Mouse (Mus musculus) monocyte, adult 5-6 weeks (primary cell): ENCODE data around the gene Plcg2. TPM values are rescaled to one million over a fixed set of nuclear protein-coding genes. Genes with fewer than 3 reads are reported as not detected.

Experiments used
- ATAC-seq: fragments of 153-309, 156-312 bp; replicated peaks from 2 replicates; pipeline ENCODE4 v1.8.0; 2017; ENCODE audit warnings: mild to moderate bottlenecking; ENCODE audit not compliant: low TSS enrichment, insufficient number of reproducible peaks, severe bottlenecking, poor library complexity, low FRiP score
- total RNA-seq: library from RNA; stranded (forward); fragments of 200-1000, 200-491, 200-594 nt; gene quantifications from 3 replicates; pipeline ENCODE4 v1.2.3, GENCODE M21; 2017

The Plcg2 gene
- total RNA-seq, 1 experiment from 2014 or later, result 189 TPM

DNA sequence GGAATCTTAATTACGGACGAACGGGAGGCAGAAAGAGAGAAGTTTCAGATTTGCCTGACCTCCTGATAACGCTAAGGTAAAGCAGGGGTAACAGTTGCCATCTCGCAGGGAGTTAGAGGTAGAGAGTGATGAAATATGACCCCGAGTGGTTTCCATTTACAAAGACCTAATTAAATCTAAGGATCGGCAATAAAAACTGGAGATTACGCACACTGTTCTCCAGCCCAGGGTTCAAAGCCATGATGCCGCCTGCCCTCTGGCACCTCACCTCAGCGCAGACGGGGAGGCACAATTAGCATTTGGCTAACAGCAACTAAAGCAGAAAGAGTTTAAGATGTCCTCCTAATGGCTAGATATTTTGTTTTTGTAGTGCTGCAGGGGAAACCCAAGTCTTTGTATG is 172.4 kb downstream of the Plcg2 start:
- no peak for ATAC-seq

DNA sequence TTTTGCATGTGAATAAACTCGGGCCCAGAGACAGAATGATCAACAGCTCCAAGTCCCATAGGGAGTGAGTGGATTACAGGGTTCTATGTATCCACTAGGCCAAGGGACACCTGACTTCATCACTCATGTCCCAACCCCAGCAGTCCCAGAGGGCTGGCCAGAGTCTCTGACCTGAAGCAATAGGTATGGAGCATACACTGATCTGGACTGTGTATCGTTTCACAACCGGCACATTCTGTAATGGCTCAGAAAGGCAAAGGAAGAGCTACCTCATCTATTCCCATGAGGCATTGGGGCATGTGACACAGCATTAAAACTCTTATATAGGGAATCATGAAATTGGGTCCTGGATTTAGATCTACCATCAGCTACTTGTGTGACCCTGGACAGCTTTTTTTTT is 174.5 kb downstream of the Plcg2 start:
- no peak for ATAC-seq

DNA sequence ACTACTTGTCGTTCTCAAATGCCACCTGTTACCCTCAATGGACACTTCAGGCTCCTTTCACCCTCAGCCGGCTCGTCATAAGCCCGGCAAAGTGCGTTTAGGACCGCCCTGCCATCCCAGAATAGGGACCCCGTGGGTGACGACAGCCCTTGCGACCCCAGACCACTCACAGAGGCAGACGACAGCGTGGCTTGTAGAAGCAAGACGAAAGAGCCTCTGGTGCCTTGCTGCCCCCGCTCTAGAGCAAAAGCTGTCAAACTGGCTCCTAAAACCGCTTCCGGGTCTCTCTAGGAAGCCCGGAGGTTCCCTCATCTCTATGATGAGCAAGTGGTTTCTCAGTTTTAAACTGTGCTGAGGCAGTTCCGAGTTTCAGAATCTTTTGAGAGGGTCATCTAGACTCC is 175.3 kb downstream of the Plcg2 start, which contains the start of gene Sdr42e1:
Sdr42e1 (minus strand) TSS at position 260 of the 401 bp plus-strand sequence.
- ATAC-seq, result peak; percentile 87

DNA sequence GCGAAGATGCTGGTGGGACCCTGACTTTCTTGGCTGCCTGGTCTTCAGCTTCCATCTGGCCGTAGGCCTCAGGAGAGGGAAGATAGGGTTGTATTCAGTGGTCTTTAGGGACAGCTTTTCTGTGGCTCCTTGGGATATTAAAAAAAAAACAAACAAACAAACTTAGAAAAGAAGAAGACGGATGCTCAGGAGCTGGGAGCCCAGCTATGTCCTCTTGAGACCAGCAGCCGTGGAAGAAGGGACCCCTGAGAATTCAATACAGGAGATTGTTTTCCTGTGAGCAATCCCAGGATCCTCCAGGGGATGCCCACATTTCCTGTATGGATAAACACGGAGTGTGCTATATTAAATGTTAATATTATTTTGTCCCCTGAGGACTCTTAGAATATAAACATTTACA is 177.1 kb downstream of the Plcg2 start:
- no peak for ATAC-seq

DNA sequence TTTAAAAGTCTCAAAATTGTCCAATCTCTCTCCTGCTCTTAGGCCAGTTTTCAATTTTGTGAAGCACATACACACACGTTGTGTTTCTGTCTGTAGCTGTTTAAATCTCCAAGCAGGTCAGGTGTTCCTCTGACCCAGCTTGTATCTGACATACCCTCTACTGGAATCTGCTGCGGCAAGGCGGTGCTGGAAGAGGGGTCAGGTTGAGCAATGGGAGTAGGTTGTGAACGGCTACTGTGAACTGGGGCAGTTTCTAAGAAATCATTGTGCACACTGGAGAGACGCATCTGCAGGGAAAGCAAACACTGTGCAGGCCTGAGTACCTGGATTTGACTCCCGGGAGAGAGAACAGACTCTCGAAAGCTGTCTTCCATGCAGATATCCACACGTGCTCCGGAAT is 178.4 kb downstream of the Plcg2 start:
- ATAC-seq, result no peak

DNA sequence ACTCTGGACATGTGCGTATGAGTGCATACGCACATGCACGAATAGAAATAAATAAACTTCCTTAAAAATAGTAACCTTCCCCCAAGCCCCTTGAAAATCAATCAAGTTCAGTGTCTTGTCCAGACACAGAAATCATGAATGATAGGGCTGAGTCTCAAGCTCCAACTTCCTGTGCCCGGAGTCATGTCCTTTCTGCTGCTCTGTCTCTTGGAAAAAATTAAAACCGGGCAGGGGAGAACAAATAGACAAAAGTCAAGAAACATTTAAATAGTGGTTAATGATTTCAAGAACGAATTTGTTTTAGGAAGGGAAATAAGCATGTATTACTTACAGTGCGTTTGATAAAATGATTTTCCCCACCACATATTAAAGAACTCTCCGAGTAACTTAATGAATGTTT is 178.9 kb downstream of the Plcg2 start:
- no peak for ATAC-seq

DNA sequence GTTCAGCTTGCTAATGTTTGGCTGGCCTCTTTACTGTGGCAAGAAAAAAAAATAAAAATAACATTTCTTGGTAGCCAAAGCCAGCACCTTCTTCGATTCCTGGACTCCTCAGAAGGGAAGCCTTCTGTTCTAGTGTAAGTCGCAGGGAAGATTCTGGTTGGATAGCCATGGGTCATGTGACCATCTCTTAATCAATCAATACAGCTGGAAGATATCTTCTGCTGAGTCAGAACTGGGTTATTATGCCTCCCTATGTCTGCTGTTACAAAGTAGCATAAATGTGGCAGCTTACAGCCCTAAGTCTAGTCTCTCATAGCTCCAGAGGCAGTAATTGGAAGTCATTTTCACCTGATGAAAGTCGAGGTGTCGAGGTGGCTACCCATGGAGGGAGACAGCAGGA is 180.6 kb downstream of the Plcg2 start:
- no peak for ATAC-seq

DNA sequence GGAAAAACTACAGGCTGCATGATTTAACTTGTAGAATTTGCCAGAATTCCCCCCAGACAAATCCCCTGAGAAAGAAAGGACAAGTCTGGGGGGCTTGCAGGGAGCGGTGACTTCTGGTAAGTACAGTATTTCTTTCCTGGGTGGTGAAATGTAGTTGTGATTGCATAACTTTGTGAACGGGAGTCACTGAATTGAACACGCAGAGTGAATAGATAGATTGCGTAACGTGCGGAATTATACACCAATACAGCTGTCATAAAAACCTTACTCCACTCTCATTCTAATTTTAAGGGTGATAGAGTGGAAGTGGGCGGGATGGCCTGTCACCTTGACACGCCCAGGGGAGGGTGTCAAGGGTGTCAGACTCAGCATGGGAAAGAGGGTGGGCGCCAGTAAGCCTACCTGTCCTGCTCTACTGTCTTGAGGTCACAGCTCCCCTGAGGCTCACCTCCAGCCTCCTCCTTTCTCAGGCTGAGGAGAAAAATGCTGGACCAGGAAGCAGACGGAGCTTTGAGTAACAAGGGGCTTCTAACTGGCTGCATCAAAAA is 185.9 kb downstream of the Plcg2 start:
- no peak for ATAC-seq

DNA sequence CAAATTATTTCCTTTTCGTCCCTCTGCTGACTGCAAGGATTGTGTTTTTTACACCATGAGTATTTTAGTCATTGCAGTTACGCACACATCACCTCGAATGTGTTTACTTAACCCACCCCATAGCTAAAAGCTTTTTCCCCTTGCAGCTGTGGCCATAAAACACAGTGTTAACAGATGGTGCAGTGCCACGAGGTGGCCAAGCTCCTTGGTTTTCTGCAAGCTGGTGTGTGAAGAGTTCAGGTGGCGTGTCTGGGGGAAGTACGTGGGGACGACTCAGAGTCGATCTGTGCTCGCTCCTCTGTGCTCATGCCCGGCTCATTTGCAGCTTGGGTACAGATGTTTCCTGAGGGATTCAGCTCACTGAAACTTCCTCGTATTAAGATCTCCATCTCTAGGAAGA is 186.4 kb downstream of the Plcg2 start:
- no peak for ATAC-seq

Other genes with a start within 250 kb of the Plcg2 start
- 27.4 to 61.1 TPM (median 27.9 TPM) in 3 replicates for gene Cmip, start 241.2 kb upstream of the Plcg2 start, total RNA-seq
- gene Sdr42e1, start 175.4 kb downstream of the Plcg2 start, total RNA-seq, result 0.76 to 5.2 TPM (median 1.9 TPM) in 3 replicates
- gene Hsd17b2, start 203.6 kb downstream of the Plcg2 start, total RNA-seq, result 0.39 to 4.9 TPM (median 1.7 TPM) in 3 replicates